Mouse (Mus musculus) NIH3T3 (cell line): ENCODE measurements at regions not wholly inside any gene's neighbourhood (a gene's known extent, or its start where the extent isn't known, plus 50 kb on each side); places are given as distances from the start of the nearest gene placed in this dataset.
A peak's percentile ranks its signal among the peaks of the same experiment; 100 is the strongest.

ENCODE experiments used
- DNase-seq: peaks from one replicate; pipeline ENCODE4 v3.0.0-alpha.2; 2012; ENCODE audit warnings: low read depth

- DNase-seq = no peak
Measured at GRCm38 (mm10) chr8:34625670-34626069, 514.1 kb upstream of the Gm10131 start.

GRCm38 (mm10) chr8:34623783-34624182, 512.2 kb upstream of the Gm10131 start:
- DNase-seq = no peak

- peak; percentile 80 for DNase-seq
Measured at GRCm38 (mm10) chr8:34622177-34623114, 510.9 kb upstream of the Gm10131 start.

GRCm38 (mm10) chr8:34618046-34618445, 506.5 kb upstream of the Gm10131 start:
- DNase-seq = no peak

GRCm38 (mm10) chr8:34614987-34615386, 503.4 kb upstream of the Gm10131 start:
- DNase-seq = no peak

- DNase-seq = no peak
Measured at GRCm38 (mm10) chr8:34614031-34614526, 502.5 kb upstream of the Gm10131 start.

- DNase-seq = peak; percentile 34
Measured at GRCm38 (mm10) chr8:34613138-34613537, 501.6 kb upstream of the Gm10131 start.

GRCm38 (mm10) chr8:34612396-34612795, 500.9 kb upstream of the Gm10131 start:
- no peak for DNase-seq

- DNase-seq = no peak
Measured at GRCm38 (mm10) chr8:34610186-34610585, 498.6 kb upstream of the Gm10131 start.

GRCm38 (mm10) chr8:34607426-34607825, 495.9 kb upstream of the Gm10131 start:
- DNase-seq = no peak

- no peak for DNase-seq
Measured at GRCm38 (mm10) chr8:34605031-34605430, 493.5 kb upstream of the Gm10131 start.

- no peak for DNase-seq
Measured at GRCm38 (mm10) chr8:34604581-34604980, 493.0 kb upstream of the Gm10131 start.

- DNase-seq = no peak
Measured at GRCm38 (mm10) chr8:34601426-34601953, 490.0 kb upstream of the Gm10131 start.

- peak; percentile 94 for DNase-seq
Measured at GRCm38 (mm10) chr8:34600880-34601279, 489.3 kb upstream of the Gm10131 start.

- peak; percentile 52 for DNase-seq
Measured at GRCm38 (mm10) chr8:34596593-34596992, 485.1 kb upstream of the Gm10131 start.

- peak; percentile 42 for DNase-seq
Measured at GRCm38 (mm10) chr8:34590976-34591749, 479.6 kb upstream of the Gm10131 start.

GRCm38 (mm10) chr8:34578043-34578442, 466.5 kb upstream of the Gm10131 start:
- DNase-seq = no peak

GRCm38 (mm10) chr8:34574009-34574408, 462.5 kb upstream of the Gm10131 start:
- DNase-seq = no peak

GRCm38 (mm10) chr8:34573007-34573881, 461.7 kb upstream of the Gm10131 start:
- DNase-seq = peak; percentile 43

- DNase-seq = no peak
Measured at GRCm38 (mm10) chr8:34571736-34572135, 460.2 kb upstream of the Gm10131 start.

- no peak for DNase-seq
Measured at GRCm38 (mm10) chr8:34562278-34562677, 450.7 kb upstream of the Gm10131 start.
